Comparison of ENCODE assay signal across 8 mouse cellular contexts in genomic region chr14:18269947-18270528, GRCm38 (mm10). TPM values are rescaled to one million over a fixed set of nuclear protein-coding genes. Genes with fewer than 3 reads are reported as not detected.
DNase-seq lines count a peak whose midpoint lies in the region; ATAC-seq and TF ChIP-seq lines count a peak whose summit lies in the region.
"Not testable (repeated sequence)": the region's sequence is repeated elsewhere in the genome, so short reads cannot be mapped to it uniquely, and the experiment has no call there.

No protein-coding gene starts in this region.

- not testable (repeated sequence) for ATAC-seq in embryonic facial prominence, embryonic 15.5 days (ENCODE audit: insufficient number of reproducible peaks, low FRiP score, low TSS enrichment, low read depth); heart, embryonic 11.5 days (replicated peaks; ENCODE audit: insufficient number of reproducible peaks, low FRiP score, low TSS enrichment); limb, embryonic 12.5 days (ENCODE audit: insufficient number of reproducible peaks, insufficient read depth, low FRiP score, low TSS enrichment, low read depth); lung, embryonic 16.5 days (ENCODE audit: low read depth)
- ATAC-seq in neural tube, embryonic 11.5 days (ENCODE audit: insufficient read depth, low FRiP score, low TSS enrichment), result peak; percentile 1; the same call in 1 of the 2 replicates

- not testable (repeated sequence) for H3K27me3 ChIP-seq in embryonic facial prominence, embryonic 15.5 days; heart, embryonic 11.5 days (ENCODE audit: control insufficient read depth, insufficient read depth, low read length); limb, embryonic 12.5 days; lung, embryonic 16.5 days (ENCODE audit: control insufficient read depth, insufficient read depth, low read depth, low read length); neural tube, embryonic 11.5 days (ENCODE audit: control insufficient read depth, insufficient read depth, low read length); thymus, adult 2 months (ENCODE audit: control insufficient read depth, insufficient read depth, low read length)

- H3K4me3 ChIP-seq in embryonic facial prominence, embryonic 15.5 days (replicated peaks), result peak overlapping the region; percentile 86
- peak overlapping the region; percentile 97 for H3K4me3 ChIP-seq in heart, embryonic 11.5 days (ENCODE audit: low read depth, low read length)
- peak overlapping the region; percentile 85 for H3K4me3 ChIP-seq in limb, embryonic 12.5 days (replicated peaks)
- peak overlapping the region; percentile 94 for H3K4me3 ChIP-seq in lung, embryonic 16.5 days (ENCODE audit: low read length)
- peak overlapping the region; percentile 56 for H3K4me3 ChIP-seq in neural tube, embryonic 11.5 days (ENCODE audit: low read depth, low read length)
- peak overlapping the region; percentile 88 for H3K4me3 ChIP-seq in thymus, adult 2 months (ENCODE audit: control insufficient read depth, insufficient read depth, low read length)

- H3K9ac ChIP-seq in embryonic facial prominence, embryonic 15.5 days, result peak overlapping the region; percentile 91
- H3K9ac ChIP-seq in heart, embryonic 11.5 days (ENCODE audit: low read depth, low read length), result peak overlapping the region; percentile 99
- peak overlapping the region; percentile 96 for H3K9ac ChIP-seq in limb, embryonic 12.5 days (replicated peaks)
- H3K9ac ChIP-seq in lung, embryonic 16.5 days (ENCODE audit: low read length), result peak overlapping the region; percentile 98
- H3K9ac ChIP-seq in neural tube, embryonic 11.5 days (ENCODE audit: low read length), result peak overlapping the region; percentile 83

- under 1% methylated on average over 23 of the region's 24 CpGs for WGBS in embryonic facial prominence, embryonic 15.5 days
- WGBS in heart, embryonic 11.5 days (ENCODE audit: insufficient replicate concordance), result under 1% methylated on average over 21 of the region's 24 CpGs
- 1% methylated on average over 24 of the region's 24 CpGs for WGBS in limb, embryonic 12.5 days
- WGBS in lung, embryonic 16.5 days, result 0% methylated on average over 22 of the region's 24 CpGs
- 1% methylated on average over 19 of the region's 24 CpGs for WGBS in neural tube, embryonic 11.5 days
- under 1% methylated on average over 24 of the region's 24 CpGs for WGBS in thymus, adult 2 months

- not testable (repeated sequence) for H3K9me3 ChIP-seq in embryonic facial prominence, embryonic 15.5 days (replicated peaks); heart, embryonic 11.5 days (replicated peaks; ENCODE audit: control insufficient read depth, low read length); limb, embryonic 12.5 days; lung, embryonic 16.5 days (ENCODE audit: control insufficient read depth, low read length); neural tube, embryonic 11.5 days (ENCODE audit: control insufficient read depth, low read length)

- not testable (repeated sequence) for TF ChIP-seq CTCF in thymus, adult 2 months (IDR thresholded peaks at IDR 0.05; ENCODE audit: borderline replicate concordance, control insufficient read depth, extremely low read depth, insufficient read depth, low read length, poor library complexity)

- peaks cover 12% of the 10 kb centered on the region for H3K4me1 ChIP-seq in embryonic facial prominence, embryonic 15.5 days
- not testable (repeated sequence) for H3K4me1 ChIP-seq in heart, embryonic 11.5 days (ENCODE audit: control insufficient read depth, insufficient read depth, low read length); limb, embryonic 12.5 days (replicated peaks); neural tube, embryonic 11.5 days (ENCODE audit: control insufficient read depth, insufficient read depth, low read length); thymus, adult 2 months (replicated peaks; ENCODE audit: control insufficient read depth, insufficient read depth, low read length)
- H3K4me1 ChIP-seq in lung, embryonic 16.5 days (replicated peaks; ENCODE audit: control insufficient read depth, insufficient read depth, low read length), result peaks cover 12% of the 10 kb centered on the region

- H3K27ac ChIP-seq in embryonic facial prominence, embryonic 15.5 days (replicated peaks), result peak overlapping the region; percentile 86
- H3K27ac ChIP-seq in heart, embryonic 11.5 days (ENCODE audit: low read depth, low read length), result peak overlapping the region; percentile 82
- peak overlapping the region; percentile 89 for H3K27ac ChIP-seq in limb, embryonic 12.5 days
- peak overlapping the region; percentile 73; the same call in 1 of the 2 replicates for H3K27ac ChIP-seq in lung, embryonic 16.5 days (ENCODE audit: low read length)
- H3K27ac ChIP-seq in neural tube, embryonic 11.5 days (ENCODE audit: low read depth, low read length), result peak overlapping the region; percentile 28; the same call in 1 of the 2 replicates
- H3K27ac ChIP-seq in thymus, adult 2 months (ENCODE audit: control insufficient read depth, insufficient read depth, low read length), result not testable (repeated sequence)

- TF ChIP-seq POLR2A in thymus, adult 2 months (IDR thresholded peaks at IDR 0.05; ENCODE audit: control insufficient read depth, extremely low read depth, insufficient read depth, low read length, poor library complexity), result not testable (repeated sequence)

- peaks cover 22% of the 10 kb centered on the region for H3K36me3 ChIP-seq in embryonic facial prominence, embryonic 15.5 days
- H3K36me3 ChIP-seq in heart, embryonic 11.5 days (ENCODE audit: control insufficient read depth, insufficient read depth, low read length); neural tube, embryonic 11.5 days (ENCODE audit: control insufficient read depth, insufficient read depth, low read length): not testable (repeated sequence)
- peaks cover 33% of the 10 kb centered on the region for H3K36me3 ChIP-seq in limb, embryonic 12.5 days
- H3K36me3 ChIP-seq in lung, embryonic 16.5 days (ENCODE audit: control insufficient read depth, insufficient read depth, low read length), result peaks cover 14% of the 10 kb centered on the region
- H3K36me3 ChIP-seq in thymus, adult 2 months (ENCODE audit: control insufficient read depth, insufficient read depth, low read length), result peaks cover 18% of the 10 kb centered on the region; the same call in 1 of the 2 replicates

- peak overlapping the region; percentile 59 for H3K4me2 ChIP-seq in embryonic facial prominence, embryonic 15.5 days (replicated peaks)
- peak overlapping the region; percentile 70 for H3K4me2 ChIP-seq in heart, embryonic 11.5 days
- peak overlapping the region; percentile 74 for H3K4me2 ChIP-seq in limb, embryonic 12.5 days
- peak overlapping the region; percentile 83 for H3K4me2 ChIP-seq in lung, embryonic 16.5 days (ENCODE audit: low read depth, low read length)
- peak overlapping the region; percentile 70 for H3K4me2 ChIP-seq in neural tube, embryonic 11.5 days (ENCODE audit: low read depth)

- peak; percentile 59 for DNase-seq in ZHBTc4 (ENCODE audit: low read depth, low spot score)
- DNase-seq in induced T-regulatory cell, adult 2 months (ENCODE audit: low read depth), result peak; percentile 31
- not testable (repeated sequence) for DNase-seq in neural tube, embryonic 11.5 days (ENCODE audit: low spot score); thymus, adult 2 months

RNA-seq across cellular contexts. Expression of gene Nkiras1, which starts 0.9 kb away (rescaled TPM):
- polyA plus RNA-seq in embryonic facial prominence, embryonic 15.5 days (2015; fragmentation: Nextera tagmentation; extraction: Ambion mirVana), result 20.9 and 21.3 TPM in 2 replicates
- polyA plus RNA-seq in heart, embryonic 11.5 days (2014; fragmentation: Nextera tagmentation; extraction: Ambion mirVana), result 15.3 and 19.3 TPM in 2 replicates
- 16.4 and 21.2 TPM in 2 replicates for polyA plus RNA-seq in limb, embryonic 12.5 days (2016; fragmentation: Nextera tagmentation; extraction: Ambion mirVana)
- polyA plus RNA-seq in lung, embryonic 16.5 days (2015; fragmentation: Nextera tagmentation; extraction: Ambion mirVana), result 12.8 and 14.6 TPM in 2 replicates
- 16.2 and 17.3 TPM in 2 replicates for polyA plus RNA-seq in neural tube, embryonic 11.5 days (2014; fragmentation: Nextera tagmentation; extraction: Ambion mirVana)
- polyA plus RNA-seq in thymus, adult 2 months (2012; rRNA removed), result 4.6 and 4.7 TPM in 2 replicates

RNA-seq across cellular contexts. Expression of gene Rpl15, which starts 1.2 kb away (rescaled TPM):
- 390 and 399 TPM in 2 replicates for polyA plus RNA-seq in embryonic facial prominence, embryonic 15.5 days (2015; fragmentation: Nextera tagmentation; extraction: Ambion mirVana)
- 300 and 344 TPM in 2 replicates for polyA plus RNA-seq in heart, embryonic 11.5 days (2014; fragmentation: Nextera tagmentation; extraction: Ambion mirVana)
- 430 and 466 TPM in 2 replicates for polyA plus RNA-seq in limb, embryonic 12.5 days (2016; fragmentation: Nextera tagmentation; extraction: Ambion mirVana)
- polyA plus RNA-seq in lung, embryonic 16.5 days (2015; fragmentation: Nextera tagmentation; extraction: Ambion mirVana), result 402 and 435 TPM in 2 replicates
- 393 and 397 TPM in 2 replicates for polyA plus RNA-seq in neural tube, embryonic 11.5 days (2014; fragmentation: Nextera tagmentation; extraction: Ambion mirVana)
- 405 and 467 TPM in 2 replicates for polyA plus RNA-seq in thymus, adult 2 months (2012; rRNA removed)

RNA-seq across cellular contexts. Expression of gene Nr1d2, which starts 31.1 kb away (rescaled TPM):
- polyA plus RNA-seq in embryonic facial prominence, embryonic 15.5 days (2015; fragmentation: Nextera tagmentation; extraction: Ambion mirVana), result 7.0 and 7.1 TPM in 2 replicates
- 10.5 and 12.5 TPM in 2 replicates for polyA plus RNA-seq in heart, embryonic 11.5 days (2014; fragmentation: Nextera tagmentation; extraction: Ambion mirVana)
- 5.4 and 7.0 TPM in 2 replicates for polyA plus RNA-seq in limb, embryonic 12.5 days (2016; fragmentation: Nextera tagmentation; extraction: Ambion mirVana)
- 4.8 and 5.5 TPM in 2 replicates for polyA plus RNA-seq in lung, embryonic 16.5 days (2015; fragmentation: Nextera tagmentation; extraction: Ambion mirVana)
- polyA plus RNA-seq in neural tube, embryonic 11.5 days (2014; fragmentation: Nextera tagmentation; extraction: Ambion mirVana), result 4.7 and 5.4 TPM in 2 replicates
- 9.2 and 10.2 TPM in 2 replicates for polyA plus RNA-seq in thymus, adult 2 months (2012; rRNA removed)
